Mouse (Mus musculus): ENCODE measurements around the gene Nme3. TPM values are rescaled to one million over a fixed set of nuclear protein-coding genes. Genes with fewer than 3 reads are reported as not detected.
A peak's percentile ranks its signal among the peaks of the same experiment; 100 is the strongest.

Nme3 gene
- polyA plus RNA-seq, 1 experiment from 2014 or later: 37.9 TPM

- H3K27ac ChIP-seq (ENCODE audit: low read depth, low read length): no peak overlapping the region
- WGBS (ENCODE audit: insufficient replicate concordance): 77% methylated on average over 5 of the region's 5 CpGs
- H3K4me1 ChIP-seq (ENCODE audit: control insufficient read depth, insufficient read depth, low read length): peaks cover 31% of the 10 kb centered on the region
- H3K27me3 ChIP-seq (ENCODE audit: control insufficient read depth, insufficient read depth, low read length): no peaks in the 10 kb centered on the region
- ATAC-seq (replicated peaks; ENCODE audit: insufficient number of reproducible peaks, low FRiP score, low TSS enrichment): no peak
- no peak overlapping the region for H3K4me3 ChIP-seq (ENCODE audit: low read depth, low read length)
- no peak overlapping the region; the same call in 1 of the 2 replicates for H3K9ac ChIP-seq (ENCODE audit: low read depth, low read length)
- peaks cover 48% of the 10 kb centered on the region for H3K36me3 ChIP-seq (ENCODE audit: control insufficient read depth, insufficient read depth, low read length)
- H3K9me3 ChIP-seq (replicated peaks; ENCODE audit: control insufficient read depth, low read length): no peaks in the 10 kb centered on the region
- no peak overlapping the region for H3K4me2 ChIP-seq
Observed at GRCm38 (mm10) chr17:24899153-24899552, 2.9 kb downstream of the Nme3 start.

- no peaks in the 10 kb centered on the region for H3K27me3 ChIP-seq (ENCODE audit: control insufficient read depth, insufficient read depth, low read length)
- H3K36me3 ChIP-seq (ENCODE audit: control insufficient read depth, insufficient read depth, low read length): peaks cover 56% of the 10 kb centered on the region
- H3K9me3 ChIP-seq (replicated peaks; ENCODE audit: control insufficient read depth, low read length): no peaks in the 10 kb centered on the region
- no peak overlapping the region for H3K27ac ChIP-seq (ENCODE audit: low read depth, low read length)
- no peak overlapping the region for H3K4me3 ChIP-seq (ENCODE audit: low read depth, low read length)
- H3K4me2 ChIP-seq: no peak overlapping the region
- ATAC-seq (replicated peaks; ENCODE audit: insufficient number of reproducible peaks, low FRiP score, low TSS enrichment): no peak
- no peak overlapping the region for H3K9ac ChIP-seq (ENCODE audit: low read depth, low read length)
- WGBS (ENCODE audit: insufficient replicate concordance): 93% methylated on average over 6 of the region's 6 CpGs
- peaks cover 27% of the 10 kb centered on the region for H3K4me1 ChIP-seq (ENCODE audit: control insufficient read depth, insufficient read depth, low read length)
Observed at GRCm38 (mm10) chr17:24900014-24900413, 3.7 kb downstream of the Nme3 start.

- Histone ChIP-seq H3K4me3 (ENCODE audit: low read depth, low read length) (no peak overlapping the region), H3K9ac (ENCODE audit: low read depth, low read length) (no peak overlapping the region), H3K4me2 (no peak overlapping the region), H3K9me3 (replicated peaks; ENCODE audit: control insufficient read depth, low read length) (no peaks in the 10 kb centered on the region), H3K4me1 (ENCODE audit: control insufficient read depth, insufficient read depth, low read length) (peaks cover 11% of the 10 kb centered on the region), H3K27ac (ENCODE audit: low read depth, low read length) (no peak overlapping the region), H3K27me3 (ENCODE audit: control insufficient read depth, insufficient read depth, low read length) (no peaks in the 10 kb centered on the region), H3K36me3 (ENCODE audit: control insufficient read depth, insufficient read depth, low read length) (peaks cover 68% of the 10 kb centered on the region)
- no peak for ATAC-seq (replicated peaks; ENCODE audit: insufficient number of reproducible peaks, low FRiP score, low TSS enrichment)
- 87% methylated on average over 5 of the region's 5 CpGs for WGBS (ENCODE audit: insufficient replicate concordance)
Observed at GRCm38 (mm10) chr17:24902124-24902523, 5.8 kb downstream of the Nme3 start.

- Histone ChIP-seq H3K4me1 (ENCODE audit: control insufficient read depth, insufficient read depth, low read length) (peaks cover 4% of the 10 kb centered on the region; the same call in 1 of the 2 replicates), H3K4me2 (0 out of 2 replicates have a peak overlapping the region, but pooled peaks have one; percentile 35), H3K27ac (ENCODE audit: low read depth, low read length) (peak overlapping the region; percentile 67), H3K4me3 (ENCODE audit: low read depth, low read length) (no peak overlapping the region), H3K9me3 (replicated peaks; ENCODE audit: control insufficient read depth, low read length) (no peaks in the 10 kb centered on the region), H3K9ac (ENCODE audit: low read depth, low read length) (no peak overlapping the region), H3K36me3 (ENCODE audit: control insufficient read depth, insufficient read depth, low read length) (peaks cover 67% of the 10 kb centered on the region), H3K27me3 (ENCODE audit: control insufficient read depth, insufficient read depth, low read length) (no peaks in the 10 kb centered on the region)
- WGBS (ENCODE audit: insufficient replicate concordance): 59% methylated on average over 9 of the region's 9 CpGs
- peak; percentile 77 for ATAC-seq (replicated peaks; ENCODE audit: insufficient number of reproducible peaks, low FRiP score, low TSS enrichment)
Observed at GRCm38 (mm10) chr17:24902671-24903474, 6.6 kb downstream of the Nme3 start.

GRCm38 (mm10) chr17:24903767-24904166 is 7.5 kb downstream of the Nme3 start:
- no peaks in the 10 kb centered on the region for H3K27me3 ChIP-seq (ENCODE audit: control insufficient read depth, insufficient read depth, low read length)
- 0 out of 2 replicates have a peak, but pooled peaks cover 3% of the 10 kb centered on the region for H3K4me1 ChIP-seq (ENCODE audit: control insufficient read depth, insufficient read depth, low read length)
- H3K9ac ChIP-seq (ENCODE audit: low read depth, low read length): no peak overlapping the region
- 90% methylated on average over 9 of the region's 9 CpGs for WGBS (ENCODE audit: insufficient replicate concordance)
- H3K4me3 ChIP-seq (ENCODE audit: low read depth, low read length): no peak overlapping the region
- peaks cover 64% of the 10 kb centered on the region for H3K36me3 ChIP-seq (ENCODE audit: control insufficient read depth, insufficient read depth, low read length)
- no peaks in the 10 kb centered on the region for H3K9me3 ChIP-seq (replicated peaks; ENCODE audit: control insufficient read depth, low read length)
- ATAC-seq (replicated peaks; ENCODE audit: insufficient number of reproducible peaks, low FRiP score, low TSS enrichment): no peak
- H3K27ac ChIP-seq (ENCODE audit: low read depth, low read length): no peak overlapping the region
- no peak overlapping the region for H3K4me2 ChIP-seq

- no peaks in the 10 kb centered on the region for H3K4me1 ChIP-seq (ENCODE audit: control insufficient read depth, insufficient read depth, low read length)
- no peak for ATAC-seq (replicated peaks; ENCODE audit: insufficient number of reproducible peaks, low FRiP score, low TSS enrichment)
- peaks cover 33% of the 10 kb centered on the region for H3K36me3 ChIP-seq (ENCODE audit: control insufficient read depth, insufficient read depth, low read length)
- H3K27ac ChIP-seq (ENCODE audit: low read depth, low read length): no peak overlapping the region
- no peaks in the 10 kb centered on the region for H3K9me3 ChIP-seq (replicated peaks; ENCODE audit: control insufficient read depth, low read length)
- no peak overlapping the region for H3K4me2 ChIP-seq
- WGBS (ENCODE audit: insufficient replicate concordance): 89% methylated on average over 2 of the region's 2 CpGs
- no peak overlapping the region for H3K4me3 ChIP-seq (ENCODE audit: low read depth, low read length)
- no peaks in the 10 kb centered on the region for H3K27me3 ChIP-seq (ENCODE audit: control insufficient read depth, insufficient read depth, low read length)
- no peak overlapping the region for H3K9ac ChIP-seq (ENCODE audit: low read depth, low read length)
Observed at GRCm38 (mm10) chr17:24907591-24907990, 11.3 kb downstream of the Nme3 start.

GRCm38 (mm10) chr17:24913984-24914383 is 17.7 kb downstream of the Nme3 start:
- H3K4me2 ChIP-seq: no peak overlapping the region
- H3K4me3 ChIP-seq (ENCODE audit: low read depth, low read length): no peak overlapping the region
- H3K9me3 ChIP-seq (replicated peaks; ENCODE audit: control insufficient read depth, low read length): no peaks in the 10 kb centered on the region
- H3K36me3 ChIP-seq (ENCODE audit: control insufficient read depth, insufficient read depth, low read length): peaks cover 37% of the 10 kb centered on the region
- no peak overlapping the region for H3K27ac ChIP-seq (ENCODE audit: low read depth, low read length)
- H3K9ac ChIP-seq (ENCODE audit: low read depth, low read length): no peak overlapping the region
- H3K27me3 ChIP-seq (ENCODE audit: control insufficient read depth, insufficient read depth, low read length): no peaks in the 10 kb centered on the region
- H3K4me1 ChIP-seq (ENCODE audit: control insufficient read depth, insufficient read depth, low read length): no peaks in the 10 kb centered on the region
- no peak for ATAC-seq (replicated peaks; ENCODE audit: insufficient number of reproducible peaks, low FRiP score, low TSS enrichment)

GRCm38 (mm10) chr17:24923246-24923645 is 26.9 kb downstream of the Nme3 start:
- H3K4me3 ChIP-seq (ENCODE audit: low read depth, low read length): no peak overlapping the region
- no peak overlapping the region for H3K4me2 ChIP-seq
- 100% methylated on average over 1 of the region's 1 CpGs for WGBS (ENCODE audit: insufficient replicate concordance)
- no peak overlapping the region for H3K9ac ChIP-seq (ENCODE audit: low read depth, low read length)
- no peaks in the 10 kb centered on the region for H3K4me1 ChIP-seq (ENCODE audit: control insufficient read depth, insufficient read depth, low read length)
- no peak overlapping the region for H3K27ac ChIP-seq (ENCODE audit: low read depth, low read length)
- H3K9me3 ChIP-seq (replicated peaks; ENCODE audit: control insufficient read depth, low read length): no peaks in the 10 kb centered on the region
- peaks cover 52% of the 10 kb centered on the region for H3K36me3 ChIP-seq (ENCODE audit: control insufficient read depth, insufficient read depth, low read length)
- no peak for ATAC-seq (replicated peaks; ENCODE audit: insufficient number of reproducible peaks, low FRiP score, low TSS enrichment)
- H3K27me3 ChIP-seq (ENCODE audit: control insufficient read depth, insufficient read depth, low read length): no peaks in the 10 kb centered on the region

GRCm38 (mm10) chr17:24929506-24929905 is 33.2 kb downstream of the Nme3 start:
- no peaks in the 10 kb centered on the region for H3K9me3 ChIP-seq (replicated peaks; ENCODE audit: control insufficient read depth, low read length)
- H3K4me1 ChIP-seq (ENCODE audit: control insufficient read depth, insufficient read depth, low read length): peaks cover 5% of the 10 kb centered on the region
- H3K9ac ChIP-seq (ENCODE audit: low read depth, low read length): no peak overlapping the region
- peaks cover 16% of the 10 kb centered on the region for H3K36me3 ChIP-seq (ENCODE audit: control insufficient read depth, insufficient read depth, low read length)
- no peak overlapping the region for H3K4me2 ChIP-seq
- no peak for ATAC-seq (replicated peaks; ENCODE audit: insufficient number of reproducible peaks, low FRiP score, low TSS enrichment)
- no peaks in the 10 kb centered on the region for H3K27me3 ChIP-seq (ENCODE audit: control insufficient read depth, insufficient read depth, low read length)
- H3K4me3 ChIP-seq (ENCODE audit: low read depth, low read length): no peak overlapping the region
- WGBS (ENCODE audit: insufficient replicate concordance): 75% methylated on average over 1 of the region's 1 CpGs
- no peak overlapping the region for H3K27ac ChIP-seq (ENCODE audit: low read depth, low read length)

All from heart, embryonic 11.5 days (tissue).